Mouse (Mus musculus): ENCODE measurements around the gene Try5. TPM values are rescaled to one million over a fixed set of nuclear protein-coding genes. Genes with fewer than 3 reads are reported as not detected.
"Not testable (repeated sequence)": the region's sequence is repeated elsewhere in the genome, so short reads cannot be mapped to it uniquely, and the experiment has no call there.

Try5 gene
- total RNA-seq (2017), result not detected in 3 replicates

GRCm38 (mm10) chr6:41316741-41317140 lies at the start of gene Try5:
Gene Try5, minus strand, starts transcription at chr6:41316841.
- not testable (repeated sequence) for ATAC-seq (replicated peaks; ENCODE audit: insufficient number of reproducible peaks, low FRiP score, low TSS enrichment, poor library complexity, severe bottlenecking)

DNA sequence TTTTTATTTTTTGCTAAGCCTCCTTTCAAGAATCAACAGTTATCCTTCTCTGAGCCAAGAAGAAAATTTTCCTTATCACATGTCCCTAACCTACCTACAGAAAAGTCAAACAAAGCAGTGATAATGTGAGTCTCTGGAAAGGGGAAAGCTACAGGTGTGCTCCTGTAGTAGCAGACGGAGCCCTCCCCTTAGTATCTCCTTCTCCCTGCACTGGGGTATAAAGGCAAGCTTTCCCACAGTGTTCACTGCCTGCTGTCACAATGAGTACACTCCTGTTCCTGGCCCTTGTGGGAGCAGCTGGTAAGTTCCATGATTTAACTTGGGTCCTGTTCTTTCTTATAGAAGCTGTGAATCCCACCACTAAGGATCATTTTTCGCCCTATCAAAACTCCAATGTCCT lies 37.3 kb upstream of the Try5 start, which contains the start of gene Try10:
TSS of gene Try10 (plus strand) at position 174 of the 400 bp plus-strand sequence.
- no peak for ATAC-seq (replicated peaks; ENCODE audit: insufficient number of reproducible peaks, low FRiP score, low TSS enrichment, poor library complexity, severe bottlenecking)

DNA sequence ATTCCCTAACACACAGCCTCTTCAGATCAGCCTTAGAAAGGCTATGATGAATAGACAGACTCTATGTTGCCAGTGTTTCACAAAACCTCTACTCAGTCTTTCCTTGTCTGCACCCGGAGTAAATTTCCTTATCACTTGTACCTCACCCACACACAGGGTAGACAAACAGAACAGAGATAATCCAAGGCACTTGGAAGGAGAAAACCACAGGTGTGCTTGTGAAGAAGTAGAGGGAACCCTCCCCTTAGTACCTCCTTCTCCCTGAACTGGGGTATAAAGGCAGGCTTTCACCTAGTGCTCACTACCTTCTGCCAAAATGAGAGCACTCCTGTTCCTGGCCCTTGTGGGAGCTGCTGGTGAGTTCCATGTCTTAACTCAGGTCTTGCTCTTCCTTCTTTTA lies 14.7 kb downstream of the Try5 start, which contains the start of gene Try4:
TSS of gene Try4 (plus strand) at position 301 of the 400 bp plus-strand sequence.
- no peak for ATAC-seq (replicated peaks; ENCODE audit: insufficient number of reproducible peaks, low FRiP score, low TSS enrichment, poor library complexity, severe bottlenecking)

DNA sequence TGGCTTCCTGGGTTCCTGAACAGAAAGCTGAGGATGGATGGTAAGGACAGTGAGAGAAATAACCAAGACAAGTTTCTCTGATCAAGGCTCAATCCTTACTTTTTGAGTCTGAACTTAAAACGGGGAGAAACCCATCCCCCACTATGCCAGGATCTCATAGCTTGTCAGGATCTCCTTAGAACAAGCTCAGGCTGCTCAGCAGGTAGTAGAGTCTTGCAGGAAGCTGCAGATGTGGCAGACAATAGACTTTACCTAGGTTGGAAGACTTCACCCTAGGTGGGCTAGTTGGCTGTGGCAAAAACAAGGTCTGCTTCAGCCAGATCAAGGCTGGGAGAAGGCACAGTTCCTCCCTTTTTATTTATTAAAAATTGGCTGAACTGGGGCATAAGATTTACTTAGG lies 18.4 kb downstream of the Try5 start:
- no peak for ATAC-seq (replicated peaks; ENCODE audit: insufficient number of reproducible peaks, low FRiP score, low TSS enrichment, poor library complexity, severe bottlenecking)

DNA sequence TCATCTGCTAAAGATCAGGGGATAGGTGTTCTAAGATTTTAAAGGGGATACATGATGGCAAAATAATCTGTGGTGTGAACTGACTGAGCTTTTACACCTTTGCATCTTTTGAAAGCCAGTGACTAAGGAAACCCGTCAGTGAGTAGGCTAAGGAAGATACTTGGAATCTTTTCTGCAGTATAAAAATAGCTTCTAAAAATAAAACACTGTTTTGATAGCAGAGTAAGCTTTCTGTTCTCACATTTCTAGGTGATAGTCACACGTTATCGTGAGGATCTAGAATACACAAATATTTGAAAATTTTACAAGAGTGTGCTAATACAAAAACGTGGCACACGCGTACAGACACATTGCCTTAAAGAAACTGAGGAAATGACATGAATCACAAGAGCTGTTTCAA lies 50.5 kb downstream of the Try5 start:
- no peak for ATAC-seq (replicated peaks; ENCODE audit: insufficient number of reproducible peaks, low FRiP score, low TSS enrichment, poor library complexity, severe bottlenecking)

GRCm38 (mm10) chr6:41262796-41263195 lies 53.8 kb downstream of the Try5 start:
- ATAC-seq (replicated peaks; ENCODE audit: insufficient number of reproducible peaks, low FRiP score, low TSS enrichment, poor library complexity, severe bottlenecking), result no peak

Other genes with a start within 250 kb of the Try5 start
- not detected in 3 replicates for gene Try4, start 14.6 kb downstream of the Try5 start, total RNA-seq (2017)
- gene Try10, start 37.3 kb upstream of the Try5 start, total RNA-seq (2017), result not detected in 3 replicates
- not detected in 3 replicates for gene Prss3, start 60.8 kb upstream of the Try5 start, total RNA-seq (2017)
- gene Gm5771, start 75.5 kb upstream of the Try5 start, total RNA-seq (2017), result not detected in 3 replicates
- gene Gm10334, start 129.3 kb upstream of the Try5 start, total RNA-seq (2017), result not detected in 3 replicates
- not detected in 3 replicates for gene Prss1, start 142.1 kb upstream of the Try5 start, total RNA-seq (2017)
- gene Prss2, start 204.9 kb upstream of the Try5 start, total RNA-seq (2017), result not detected in 3 replicates

All from monocyte, adult 5-6 weeks (primary cell).